Mouse (Mus musculus): Measurements from ENCODE around the gene 6430550D23Rik. TPM values are rescaled to one million over a fixed set of nuclear protein-coding genes. Genes with fewer than 3 reads are reported as not detected.

Gene 6430550D23Rik
- 0.34 and 0.60 TPM in 2 replicates for polyA plus RNA-seq (2012; ENCODE audit: low replicate concordance)

DNA sequence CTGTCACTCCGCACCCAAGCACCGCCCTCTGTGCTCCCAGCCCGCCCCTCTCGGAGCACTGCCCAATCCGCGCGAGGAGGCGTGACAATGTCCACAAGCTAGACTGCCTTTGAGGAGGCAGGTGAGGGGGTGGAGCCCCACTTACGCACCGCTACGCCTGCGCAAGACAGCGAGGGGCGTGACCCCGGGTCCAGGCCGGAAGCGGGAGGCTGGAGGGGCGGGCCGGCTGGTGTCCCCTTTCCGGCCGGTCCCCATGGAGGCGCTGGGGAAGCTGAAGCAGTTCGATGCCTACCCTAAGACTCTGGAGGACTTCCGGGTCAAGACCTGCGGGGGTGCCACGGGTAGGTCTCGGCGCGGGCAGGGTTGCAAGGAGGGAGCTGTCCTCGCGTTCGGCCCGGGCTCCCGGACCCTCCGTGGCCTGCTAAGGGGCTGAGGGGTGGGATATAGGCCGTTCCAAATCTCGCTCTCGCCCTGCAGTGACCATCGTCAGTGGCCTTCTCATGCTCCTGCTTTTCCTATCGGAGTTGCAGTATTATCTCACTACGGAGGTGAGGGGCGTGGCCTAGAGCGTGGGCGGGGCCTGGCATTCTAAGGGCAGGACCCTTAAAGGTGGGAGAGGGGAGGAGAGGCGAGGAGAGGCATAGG is at the start of gene 6430550D23Rik, which contains the start of gene Ergic3:
Gene 6430550D23Rik, minus strand, starts transcription at position 90 of the 645 bp plus-strand sequence.
Gene Ergic3, plus strand, starts transcription at position 158 of the 645 bp plus-strand sequence.

DNA sequence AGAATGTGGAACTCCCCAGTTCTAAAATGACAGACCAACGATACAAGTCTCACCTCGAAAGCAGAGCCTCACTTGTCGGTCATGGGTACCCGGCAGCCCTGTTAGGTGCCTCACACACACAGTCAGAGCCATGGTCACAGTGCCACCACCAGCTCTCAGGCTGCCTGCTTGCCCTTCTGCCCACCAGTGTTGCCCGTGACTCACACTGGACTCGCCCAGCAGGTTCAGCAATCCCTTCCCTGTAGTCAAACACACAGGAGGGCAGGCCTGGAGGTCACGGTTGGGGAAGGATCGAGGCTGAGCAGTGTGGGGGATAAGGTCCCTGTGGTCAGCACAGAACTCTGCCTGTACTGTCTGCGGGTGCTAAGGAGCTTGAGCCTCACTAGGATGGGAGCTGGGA is 45.0 kb upstream of the 6430550D23Rik start, which contains the start of gene Fer1l4:
Gene Fer1l4, minus strand, starts transcription at position 132 of the 400 bp plus-strand sequence.

DNA sequence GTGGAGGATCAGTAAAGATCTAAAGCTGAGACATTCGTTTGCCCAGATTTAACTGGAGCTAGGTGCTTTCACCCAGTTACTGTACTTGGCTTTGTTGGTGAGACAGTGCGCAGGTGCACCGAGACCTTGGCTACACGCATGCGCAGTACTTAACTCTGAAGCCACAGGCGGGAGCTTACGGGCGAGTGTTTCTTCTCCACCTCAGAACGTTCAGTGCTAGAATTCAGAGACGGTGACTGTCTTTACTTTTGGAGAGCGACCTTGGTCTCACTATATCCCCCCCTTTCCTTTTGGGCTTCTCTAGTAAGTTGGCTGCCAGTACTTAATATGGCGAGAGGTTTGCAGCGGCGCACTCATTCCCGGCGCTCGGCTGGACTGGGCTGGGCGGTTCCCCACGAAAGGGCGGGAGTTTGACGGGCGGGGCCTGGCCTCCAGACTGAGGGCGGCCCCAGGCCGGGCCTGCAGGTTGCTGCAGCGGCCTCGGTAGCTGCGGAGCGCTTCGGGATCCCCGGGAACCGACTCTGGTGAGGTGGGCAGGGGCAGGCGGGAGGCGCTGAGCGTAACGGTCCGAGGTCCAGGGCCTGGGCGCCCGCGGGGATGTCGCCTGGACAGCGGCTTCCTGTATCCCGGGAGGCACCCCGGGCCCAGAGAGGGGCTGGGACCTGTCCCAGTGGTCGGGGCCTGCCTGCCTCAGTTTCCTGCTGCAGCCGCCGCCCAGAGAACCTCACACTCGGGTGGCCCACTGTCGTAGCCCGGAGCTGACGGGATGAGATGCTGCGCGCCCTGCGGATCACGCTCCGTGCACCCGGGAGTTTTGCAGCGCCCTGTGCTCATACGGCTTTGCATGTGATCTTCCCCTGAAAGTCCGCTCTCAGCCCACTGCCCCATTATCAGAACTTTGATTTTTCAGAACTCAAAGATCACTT is 51.4 kb downstream of the 6430550D23Rik start, which contains the start of gene Cep250:
Gene Cep250, plus strand, starts transcription at position 325 of the 926 bp plus-strand sequence.

DNA sequence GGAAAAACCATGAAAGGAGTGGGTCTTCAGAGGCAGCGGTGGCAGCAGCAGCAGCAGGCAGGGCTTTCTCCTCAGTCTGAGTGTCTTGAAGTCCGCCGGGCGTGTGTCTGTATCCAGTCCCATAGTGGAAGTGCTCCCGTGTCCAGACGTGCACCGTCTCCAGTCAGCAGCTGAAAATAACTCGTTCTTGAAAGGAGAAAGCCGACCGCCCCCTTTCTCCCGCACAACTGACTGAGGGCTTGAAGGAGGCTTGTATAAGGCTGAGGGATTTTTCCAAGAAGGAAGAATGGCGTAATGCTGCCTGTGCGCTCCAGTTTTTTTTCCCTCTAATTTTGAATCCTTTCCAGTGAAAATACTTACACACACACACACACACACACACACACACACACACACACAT is 62.7 kb downstream of the 6430550D23Rik start, which contains the start of gene Gdf5:
Gene Gdf5, minus strand, starts transcription at position 244 of the 400 bp plus-strand sequence.

DNA sequence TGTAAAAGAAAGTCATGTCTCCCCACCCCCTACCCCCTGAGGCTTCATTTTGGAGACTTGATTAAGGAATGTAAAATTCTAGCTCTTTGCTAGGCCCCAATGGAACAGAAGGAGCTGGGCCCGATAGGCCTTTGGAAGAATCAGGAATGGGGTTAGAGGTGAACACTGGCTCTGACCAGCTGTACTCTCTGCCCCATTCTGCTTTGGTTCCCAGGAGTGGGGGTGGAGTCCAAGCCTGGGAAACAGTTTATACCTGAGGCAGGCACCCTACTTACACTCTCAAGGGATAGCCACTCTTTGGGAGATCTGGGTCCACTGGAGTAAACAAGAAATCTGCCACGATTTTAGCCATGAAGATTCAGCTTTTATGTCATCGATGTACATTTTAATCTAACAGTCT is 67.1 kb downstream of the 6430550D23Rik start, which contains the start of gene Gm15557:
Gene Gm15557, plus strand, starts transcription at position 48 of the 400 bp plus-strand sequence.

GRCm38 (mm10) chr2:155929531-155930442 is 78.0 kb downstream of the 6430550D23Rik start, which contains the start of gene Uqcc1:
Uqcc1 (minus strand) TSS chr2:155930310.

Other genes starting within 250 kb of the 6430550D23Rik start
- gene Mmp24, start 232.6 kb downstream of the 6430550D23Rik start, polyA plus RNA-seq (2012; ENCODE audit: low replicate concordance), result not detected in 2 replicates
- gene BC029722, start 188.6 kb downstream of the 6430550D23Rik start, polyA plus RNA-seq (2012; ENCODE audit: low replicate concordance), result 34.6 and 39.0 TPM in 2 replicates
- gene Eif6, start 181.1 kb downstream of the 6430550D23Rik start, polyA plus RNA-seq (2012; ENCODE audit: low replicate concordance), result 525 and 574 TPM in 2 replicates
- not detected in 2 replicates for gene Fam83c, start 173.1 kb downstream of the 6430550D23Rik start, polyA plus RNA-seq (2012; ENCODE audit: low replicate concordance)
- 1.9 and 2.0 TPM in 2 replicates for gene Uqcc1, start 77.7 kb downstream of the 6430550D23Rik start, polyA plus RNA-seq (2012; ENCODE audit: low replicate concordance)
- gene Gm15557, start 67.2 kb downstream of the 6430550D23Rik start, polyA plus RNA-seq (2012; ENCODE audit: low replicate concordance), result 0.25 TPM in 1 of 2 replicates, not detected in the other
- gene Gdf5, start 62.6 kb downstream of the 6430550D23Rik start, polyA plus RNA-seq (2012; ENCODE audit: low replicate concordance), result 0.31 and 0.70 TPM in 2 replicates
- gene Cep250, start 51.5 kb downstream of the 6430550D23Rik start, polyA plus RNA-seq (2012; ENCODE audit: low replicate concordance), result 13.3 and 14.7 TPM in 2 replicates
- 23.3 and 34.1 TPM in 2 replicates for gene Ergic3, start 68 bp upstream of the 6430550D23Rik start, polyA plus RNA-seq (2012; ENCODE audit: low replicate concordance)
- gene Fer1l4, start 45.0 kb upstream of the 6430550D23Rik start, polyA plus RNA-seq (2012; ENCODE audit: low replicate concordance), result 0.24 and 0.41 TPM in 2 replicates
- gene Spag4, start 57.2 kb upstream of the 6430550D23Rik start, polyA plus RNA-seq (2012; ENCODE audit: low replicate concordance), result 3.1 and 3.3 TPM in 2 replicates
- gene Cpne1, start 104.0 kb upstream of the 6430550D23Rik start, polyA plus RNA-seq (2012; ENCODE audit: low replicate concordance), result 16.5 and 29.2 TPM in 2 replicates
- 6.2 and 8.1 TPM in 2 replicates for gene Rbm12, start 104.0 kb upstream of the 6430550D23Rik start, polyA plus RNA-seq (2012; ENCODE audit: low replicate concordance)
- 0.68 TPM in 1 of 2 replicates, not detected in the other for gene Gm28036, start 119.1 kb upstream of the 6430550D23Rik start, polyA plus RNA-seq (2012; ENCODE audit: low replicate concordance)
- 105 and 200 TPM in 2 replicates for gene Romo1, start 136.1 kb upstream of the 6430550D23Rik start, polyA plus RNA-seq (2012; ENCODE audit: low replicate concordance)
- gene Nfs1, start 136.2 kb upstream of the 6430550D23Rik start, polyA plus RNA-seq (2012; ENCODE audit: low replicate concordance), result 36.7 and 38.3 TPM in 2 replicates
- 221 and 282 TPM in 2 replicates for gene Rbm39, start 172.3 kb upstream of the 6430550D23Rik start, polyA plus RNA-seq (2012; ENCODE audit: low replicate concordance)
- gene Phf20, start 188.5 kb upstream of the 6430550D23Rik start, polyA plus RNA-seq (2012; ENCODE audit: low replicate concordance), result 23.0 and 27.4 TPM in 2 replicates